ENCODE assay signal across 8 mouse cellular contexts in the genomic region with DNA sequence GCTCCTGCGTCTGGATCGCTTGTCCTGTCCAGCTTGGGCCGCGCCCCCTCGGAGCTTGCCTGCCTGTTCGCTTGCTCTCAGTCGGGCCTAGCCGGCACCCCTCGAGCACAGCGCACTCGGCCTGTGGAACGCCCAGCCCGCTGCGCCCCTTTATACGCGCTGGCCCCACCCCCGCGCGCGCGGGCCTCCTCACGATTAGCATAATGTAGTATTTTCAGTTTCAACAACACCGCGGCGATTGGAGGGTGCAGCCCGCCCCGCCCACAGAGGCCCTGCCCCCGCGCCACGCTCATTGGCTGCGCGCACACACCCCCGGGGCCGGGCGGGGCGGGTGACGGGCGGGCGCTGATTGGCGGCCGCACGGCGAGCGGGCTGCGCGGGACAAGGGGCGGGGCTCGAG. TPM values are rescaled to one million over a fixed set of nuclear protein-coding genes. Genes with fewer than 3 reads are reported as not detected.
DNase-seq lines count a peak whose midpoint lies in the region; ATAC-seq lines count a peak whose summit lies in the region.

Gene Cdkn1c (minus strand): TSS at position 177 of the 400 bp plus-strand sequence.

- H3K4me3 ChIP-seq in embryonic facial prominence, embryonic 14.5 days (ENCODE audit: low read depth, low read length) = peak within 1 kb of the TSS; percentile 60
- H3K4me3 ChIP-seq in limb, embryonic 10.5 days = peak within 1 kb of the TSS; percentile 65
- peak within 1 kb of the TSS; percentile 44 for H3K4me3 ChIP-seq in midbrain, embryonic 11.5 days (ENCODE audit: low read depth, low read length)

- H3K9ac ChIP-seq in embryonic facial prominence, embryonic 14.5 days (ENCODE audit: low read depth, low read length) = peak within 1 kb of the TSS; percentile 83
- peak within 1 kb of the TSS; percentile 78 for H3K9ac ChIP-seq in midbrain, embryonic 11.5 days (ENCODE audit: low read length)

- peaks cover 13% of the 10 kb centered on the region; the same call in 1 of the 2 replicates for H3K36me3 ChIP-seq in embryonic facial prominence, embryonic 14.5 days (ENCODE audit: control insufficient read depth, insufficient read depth, low read length)
- peaks cover 25% of the 10 kb centered on the region for H3K36me3 ChIP-seq in limb, embryonic 10.5 days
- H3K36me3 ChIP-seq in midbrain, embryonic 11.5 days (ENCODE audit: control insufficient read depth, insufficient read depth, low read length) = no peaks in the 10 kb centered on the region

- peaks cover 9% of the 10 kb centered on the region; the same call in 1 of the 2 replicates for H3K4me1 ChIP-seq in embryonic facial prominence, embryonic 14.5 days (ENCODE audit: control insufficient read depth, insufficient read depth, low read length)
- peaks cover 65% of the 10 kb centered on the region for H3K4me1 ChIP-seq in limb, embryonic 10.5 days
- peaks cover 9% of the 10 kb centered on the region for H3K4me1 ChIP-seq in midbrain, embryonic 11.5 days (ENCODE audit: control insufficient read depth, insufficient read depth, low read length)

- no peaks in the 10 kb centered on the region for H3K27me3 ChIP-seq in embryonic facial prominence, embryonic 14.5 days (replicated peaks; ENCODE audit: control insufficient read depth, insufficient read depth, low read length)
- peaks cover 63% of the 10 kb centered on the region for H3K27me3 ChIP-seq in limb, embryonic 10.5 days (ENCODE audit: low read depth, poor library complexity, severe bottlenecking)
- no peaks in the 10 kb centered on the region; the same call in 1 of the 2 replicates for H3K27me3 ChIP-seq in midbrain, embryonic 11.5 days (ENCODE audit: control insufficient read depth, insufficient read depth, low read length)

- 28% methylated on average over 40 of the region's 48 CpGs for WGBS in embryonic facial prominence, embryonic 14.5 days
- 30% methylated on average over 48 of the region's 48 CpGs for WGBS in limb, embryonic 10.5 days
- WGBS in midbrain, embryonic 11.5 days = 32% methylated on average over 40 of the region's 48 CpGs

- H3K27ac ChIP-seq in embryonic facial prominence, embryonic 14.5 days (replicated peaks; ENCODE audit: low read depth, low read length) = peak within 1 kb of the TSS; percentile 85
- peak within 1 kb of the TSS; percentile 91 for H3K27ac ChIP-seq in limb, embryonic 10.5 days
- peak within 1 kb of the TSS; percentile 57 for H3K27ac ChIP-seq in midbrain, embryonic 11.5 days (ENCODE audit: low read depth, low read length)

- H3K4me2 ChIP-seq in embryonic facial prominence, embryonic 14.5 days (ENCODE audit: low read depth, low read length) = peak within 1 kb of the TSS; percentile 53
- peak within 1 kb of the TSS; percentile 39 for H3K4me2 ChIP-seq in midbrain, embryonic 11.5 days

- peak; percentile 94 for DNase-seq in adrenal gland, adult 2 months
- DNase-seq in embryonic facial prominence, embryonic 14.5 days (ENCODE audit: low spot score) = peak; percentile 96
- peak; percentile 90 to 96 for DNase-seq in heart, adult 18-20 months
- DNase-seq in kidney, adult 18-20 months = peak; percentile 86
- peak; percentile 92 for DNase-seq in limb, embryonic 10.5 days (ENCODE audit: low spot score)
- peak; percentile 97 for DNase-seq in midbrain, embryonic 11.5 days (ENCODE audit: low spot score, missing footprints)
- peak; percentile 73 to 76 for DNase-seq in right cerebral cortex, postnatal 36 days (ENCODE audit: low spot score in 2 of 2)
- DNase-seq in urinary bladder, postnatal 36 days (ENCODE audit: low spot score in 2 of 2) = peak; percentile 83 to 89

- ATAC-seq in embryonic facial prominence, embryonic 14.5 days (ENCODE audit: low read depth) = peak; percentile 84
- ATAC-seq in midbrain, embryonic 11.5 days (ENCODE audit: low FRiP score) = peak; percentile 88

- H3K9me3 ChIP-seq in embryonic facial prominence, embryonic 14.5 days (ENCODE audit: control insufficient read depth, low read length) = peaks cover 27% of the 10 kb centered on the region
- H3K9me3 ChIP-seq in limb, embryonic 10.5 days (replicated peaks) = peaks cover 22% of the 10 kb centered on the region
- H3K9me3 ChIP-seq in midbrain, embryonic 11.5 days (ENCODE audit: control insufficient read depth, low read length) = peaks cover 7% of the 10 kb centered on the region; the same call in 1 of the 2 replicates

RNA-seq across cellular contexts. Expression of gene Cdkn1c, which starts in this region (rescaled TPM):
- 100 to 1,000 TPM; 239 to 672 TPM for total RNA-seq in adrenal gland, adult 2 months (2021)
- polyA plus RNA-seq in adrenal gland, adult 2 months (2012; rRNA removed) = 469 and 597 TPM in 2 replicates
- polyA plus RNA-seq in embryonic facial prominence, embryonic 14.5 days (2014; fragmentation: Nextera tagmentation; extraction: Ambion mirVana) = 2,410 and 2,543 TPM in 2 replicates
- 10 to 100 TPM; 22.9 to 30.2 TPM for total RNA-seq in heart, adult 18-20 months (2021)
- polyA plus RNA-seq in limb, embryonic 10.5 days (2016; fragmentation: Nextera tagmentation; extraction: Ambion mirVana) = 317 and 593 TPM in 2 replicates
- polyA plus RNA-seq in midbrain, embryonic 11.5 days (2014; fragmentation: Nextera tagmentation; extraction: Ambion mirVana) = 789 and 799 TPM in 2 replicates

Comparison
In these comparisons a context has a peak if more than half of its experiments do, and no peak if none do; other contexts are left out.
1. Peak in every context shown above with its lines: DNase-seq, ATAC-seq, H3K4me3 ChIP-seq and H3K27ac ChIP-seq.
2. RNA of gene Cdkn1c (total RNA-seq): 239 to 672 TPM in adrenal gland, adult 2 months; 22.9 to 30.2 TPM in heart, adult 18-20 months; every median in the first group is over 4 times any median in the second.